Mouse (Mus musculus): ENCODE measurements around the gene Steap3.
"Not testable (repeated sequence)": the region's sequence is repeated elsewhere in the genome, so short reads cannot be mapped to it uniquely, and the experiment has no call there.

The Steap3 gene

DNA sequence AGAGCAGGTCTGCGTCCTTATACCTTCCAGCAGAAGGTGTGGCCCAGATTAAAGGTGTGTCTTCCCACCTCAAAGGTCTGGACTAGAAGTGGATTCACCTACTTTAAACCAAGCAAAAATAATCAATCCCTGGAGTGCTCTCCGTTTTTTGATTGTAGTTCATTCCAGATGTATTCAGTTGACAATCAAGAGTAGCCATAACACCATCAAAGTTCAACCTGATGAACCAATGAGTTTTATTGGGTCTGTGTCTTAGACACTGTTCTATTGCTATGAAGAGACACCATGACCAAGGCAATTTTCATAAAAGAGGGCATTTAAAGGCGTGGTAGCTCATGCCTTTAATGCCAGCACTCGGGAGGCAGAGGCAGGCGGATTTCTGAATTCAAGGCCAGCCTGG, at the start of gene Steap3:
Steap3 (minus strand) TSS at position 101 of the 400 bp plus-strand sequence.
- DNase-seq (ENCODE audit: low spot score) = no peak

DNA sequence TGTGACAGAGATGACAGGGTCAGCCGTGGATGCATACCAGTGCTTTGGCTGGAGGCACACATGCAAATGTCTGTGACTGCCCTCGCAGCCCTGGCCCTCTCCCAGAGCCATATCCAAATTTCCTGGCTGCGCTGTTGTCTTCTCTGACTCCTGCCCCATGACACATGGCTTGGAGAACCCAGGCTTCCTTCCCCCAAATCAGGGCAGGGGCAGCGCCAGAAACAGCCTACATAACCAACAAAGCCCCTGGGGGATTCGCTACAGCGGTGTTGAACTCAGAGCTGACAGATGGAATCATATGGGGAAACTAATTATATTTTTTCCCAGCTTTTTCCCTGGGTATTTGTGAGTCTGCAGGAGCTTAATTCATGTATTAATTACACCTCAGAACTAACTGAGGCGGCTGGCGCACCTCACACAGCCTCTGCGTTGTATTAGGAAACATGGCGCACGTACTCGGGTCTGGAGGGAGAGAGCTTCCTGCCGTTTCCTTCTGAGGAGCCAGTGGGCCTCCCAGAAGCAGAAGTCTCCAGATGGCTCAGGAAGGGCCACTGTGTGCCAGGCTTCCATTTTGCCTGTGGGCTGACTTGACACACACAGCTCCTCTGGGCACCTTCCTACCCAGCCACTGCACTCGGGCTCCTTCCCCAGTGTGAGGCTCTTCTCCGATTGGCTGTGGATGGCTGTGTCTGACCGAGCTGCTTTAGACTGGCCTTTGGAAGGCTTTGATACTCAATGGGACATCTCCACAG, 48.9 kb upstream of the Steap3 start:
- DNase-seq (ENCODE audit: low spot score) = no peak

DNA sequence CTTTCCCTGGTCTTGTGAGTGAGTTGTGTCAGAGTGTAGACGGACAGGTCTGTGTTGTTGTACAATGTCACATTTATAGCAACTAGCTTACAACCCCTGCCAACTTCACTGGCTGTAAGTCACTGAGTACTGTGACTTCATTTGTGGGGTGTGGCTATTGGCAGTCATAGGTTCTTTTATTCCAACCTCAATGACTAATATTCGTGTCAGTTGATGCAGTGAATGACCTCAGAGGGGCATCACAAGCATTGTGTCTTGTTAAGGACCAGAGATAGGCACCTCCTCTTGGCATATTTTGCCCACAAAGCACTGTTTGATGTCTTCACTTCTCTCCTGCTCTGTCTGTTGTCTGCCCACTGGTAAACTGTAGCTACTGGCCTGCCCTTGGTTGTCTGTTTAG, 33.3 kb upstream of the Steap3 start:
- DNase-seq (ENCODE audit: low spot score) = no peak

DNA sequence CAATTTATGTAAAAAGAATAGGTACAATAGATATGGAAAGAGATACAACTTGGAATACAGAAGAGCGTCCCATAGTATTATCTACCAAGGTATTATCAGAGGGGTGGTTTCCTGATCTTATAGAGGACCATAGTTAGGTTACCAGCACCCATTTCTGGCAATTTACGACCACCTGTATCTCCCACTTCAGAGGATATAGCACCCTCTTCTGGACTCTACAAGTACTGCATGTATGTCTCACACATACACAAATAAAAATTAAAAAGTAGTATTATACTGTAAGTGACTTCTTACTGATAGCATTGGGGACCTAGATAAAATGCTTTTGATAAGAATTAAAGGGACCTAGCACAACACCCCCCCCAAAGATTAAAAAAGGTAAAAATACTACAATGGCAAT, 24.4 kb upstream of the Steap3 start:
- no peak for DNase-seq (ENCODE audit: low spot score)

DNA sequence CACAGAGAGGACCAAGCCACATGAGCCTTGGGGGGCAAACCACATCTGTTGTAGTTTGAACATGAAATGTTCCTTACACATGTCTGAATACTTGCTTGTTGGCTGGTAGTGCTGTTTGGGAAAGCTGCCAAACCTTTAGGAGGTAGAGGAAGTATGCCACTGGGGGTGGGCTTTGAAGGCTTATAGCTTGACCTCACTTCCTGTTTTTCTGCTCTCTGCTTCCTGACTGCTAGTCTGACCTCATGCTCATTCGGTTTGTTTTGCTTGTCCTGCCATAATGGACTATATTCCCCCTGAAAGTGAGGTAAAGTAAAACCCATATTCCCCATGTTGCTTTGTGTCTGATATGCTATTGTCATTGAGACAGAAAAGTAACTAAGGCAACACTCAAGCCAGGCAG, 21.3 kb upstream of the Steap3 start:
- no peak for DNase-seq (ENCODE audit: low spot score)

DNA sequence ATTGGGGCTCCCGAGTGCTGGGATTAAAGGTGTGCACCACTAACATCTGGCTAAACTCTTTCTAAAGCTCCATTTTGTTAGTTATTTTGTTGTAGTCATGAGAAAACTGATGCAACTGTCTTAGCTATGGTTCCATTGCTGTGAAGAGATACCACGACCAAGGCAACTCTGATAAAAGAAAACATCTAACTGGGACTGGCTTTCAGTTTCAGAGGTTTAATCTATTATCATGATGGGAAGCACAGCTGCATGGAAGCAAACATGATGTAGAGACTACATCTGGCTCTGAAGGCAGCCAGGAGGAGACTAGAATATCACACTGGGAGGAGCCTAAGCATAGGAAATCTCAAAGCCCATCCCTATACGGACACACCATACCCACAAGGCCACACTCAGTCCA, 19.2 kb upstream of the Steap3 start:
- no peak for DNase-seq (ENCODE audit: low spot score)

DNA sequence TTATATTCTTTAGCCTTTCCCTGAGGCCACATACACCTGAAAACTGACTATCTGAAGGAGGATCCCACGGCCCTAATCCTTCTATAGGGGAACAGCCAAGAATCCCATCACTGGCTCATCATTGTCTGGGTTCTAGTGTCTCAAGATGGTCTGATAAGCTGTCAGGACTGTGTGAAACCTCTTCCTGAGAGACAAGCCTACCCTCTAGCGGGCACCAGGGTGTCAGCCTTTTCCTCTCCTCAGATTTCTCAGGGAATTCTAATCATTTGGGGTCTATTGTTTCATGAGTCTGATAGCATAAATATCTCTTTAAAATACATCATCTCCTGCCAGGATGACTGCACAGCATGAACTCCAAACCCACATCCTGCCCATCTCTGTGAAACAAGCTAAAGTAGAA, 17.3 kb upstream of the Steap3 start:
- no peak for DNase-seq (ENCODE audit: low spot score)

DNA sequence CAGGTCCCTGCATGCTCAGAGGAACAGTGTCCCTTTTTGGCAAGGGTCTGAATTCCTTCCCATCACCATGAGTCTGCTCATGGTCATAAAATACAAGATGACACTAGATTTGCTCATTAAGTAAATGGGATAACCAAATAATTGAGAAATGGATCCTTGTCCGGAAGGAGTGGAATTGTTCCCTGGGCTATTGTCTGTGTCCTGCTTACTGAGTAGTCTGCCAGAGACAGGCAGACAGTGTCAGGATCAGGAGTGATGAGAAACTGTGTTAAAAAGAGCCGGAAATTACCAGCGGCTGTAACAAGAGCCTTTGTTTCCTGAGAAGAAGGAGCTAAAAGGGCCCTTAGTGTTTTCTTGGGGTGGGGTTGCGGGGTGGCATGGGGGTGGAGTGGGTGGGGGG, 15.2 kb upstream of the Steap3 start:
- no peak for DNase-seq (ENCODE audit: low spot score)

DNA sequence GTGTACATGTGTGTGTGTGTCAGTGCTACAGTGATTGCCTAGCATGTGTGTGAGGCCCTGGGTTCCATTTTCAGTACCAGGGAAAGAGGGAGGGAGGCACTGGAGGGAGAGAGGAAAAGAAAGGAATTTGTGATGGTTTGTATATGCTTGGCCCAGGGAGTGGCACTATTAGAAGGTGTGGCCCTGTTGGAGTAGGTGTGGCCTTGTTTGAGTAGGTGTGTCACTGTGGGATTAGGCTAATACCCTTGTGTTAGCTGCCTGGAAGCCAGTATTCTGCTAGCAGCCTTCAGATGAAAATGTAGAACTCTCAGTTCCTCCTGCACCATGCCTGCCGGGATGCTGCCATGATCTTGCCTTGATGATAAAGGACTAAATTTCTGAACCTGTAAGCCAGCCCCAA, 3.6 kb upstream of the Steap3 start:
- not testable (repeated sequence) for DNase-seq (ENCODE audit: low spot score)

DNA sequence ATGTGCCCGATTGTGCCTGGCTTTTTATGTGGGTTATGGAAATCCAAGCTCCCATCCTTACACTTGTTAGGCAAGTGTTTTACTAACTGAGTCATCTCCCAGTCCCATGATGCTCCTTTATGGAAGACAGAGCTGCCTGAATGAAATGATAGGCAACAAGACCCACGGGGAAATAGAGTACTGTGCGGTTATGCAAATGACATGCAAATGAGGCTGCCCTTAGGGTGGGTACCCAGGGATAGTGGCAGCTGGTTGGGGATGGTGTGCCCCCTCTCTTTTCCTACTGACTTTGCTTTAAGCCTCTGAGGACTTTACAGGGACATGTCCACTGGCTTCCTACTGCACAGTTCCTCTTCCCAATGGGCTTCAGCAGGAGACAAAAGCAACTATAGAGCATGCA, 2.7 kb upstream of the Steap3 start:
- no peak for DNase-seq (ENCODE audit: low spot score)

DNA sequence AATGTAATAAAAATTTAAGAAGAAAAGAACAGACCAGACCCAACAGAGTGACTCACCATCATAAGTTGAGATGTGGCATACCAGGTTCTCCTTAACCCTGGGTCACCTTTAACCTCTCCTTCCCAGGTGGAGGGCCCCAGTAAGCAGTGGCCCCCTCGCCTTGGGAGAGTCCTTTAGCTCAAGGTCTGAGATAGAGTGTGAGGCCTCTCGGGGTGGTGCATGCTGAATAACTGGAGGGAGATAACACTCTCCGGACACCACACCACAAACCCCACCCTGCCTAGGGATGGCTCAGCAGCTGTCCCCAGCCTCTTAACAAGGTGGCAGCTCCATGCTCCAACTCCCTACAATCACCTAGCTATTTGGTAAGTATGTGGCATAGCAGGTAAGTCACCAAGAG, 1.6 kb downstream of the Steap3 start:
- DNase-seq (ENCODE audit: low spot score) = no peak

DNA sequence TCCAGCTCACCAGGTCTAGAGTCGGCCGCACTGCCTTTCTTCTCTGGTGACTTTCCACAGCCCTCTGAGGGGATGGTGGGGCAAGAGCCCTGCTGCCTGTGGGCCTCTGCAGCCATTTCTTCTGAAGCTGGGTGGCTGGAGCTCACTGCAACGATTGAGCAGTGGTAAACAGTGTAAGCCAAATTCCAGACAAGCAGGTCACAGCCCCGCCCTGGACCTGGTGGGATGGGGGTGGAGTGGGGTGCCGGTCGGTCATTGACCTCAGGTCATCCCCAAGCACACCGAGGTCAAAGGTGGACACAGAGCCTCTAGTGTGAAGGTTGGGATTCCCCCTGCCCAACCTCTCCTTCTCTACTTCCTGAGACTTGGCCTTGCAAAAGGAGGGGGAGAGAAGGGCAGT, 2.4 kb downstream of the Steap3 start:
- no peak for DNase-seq (ENCODE audit: low spot score)

DNA sequence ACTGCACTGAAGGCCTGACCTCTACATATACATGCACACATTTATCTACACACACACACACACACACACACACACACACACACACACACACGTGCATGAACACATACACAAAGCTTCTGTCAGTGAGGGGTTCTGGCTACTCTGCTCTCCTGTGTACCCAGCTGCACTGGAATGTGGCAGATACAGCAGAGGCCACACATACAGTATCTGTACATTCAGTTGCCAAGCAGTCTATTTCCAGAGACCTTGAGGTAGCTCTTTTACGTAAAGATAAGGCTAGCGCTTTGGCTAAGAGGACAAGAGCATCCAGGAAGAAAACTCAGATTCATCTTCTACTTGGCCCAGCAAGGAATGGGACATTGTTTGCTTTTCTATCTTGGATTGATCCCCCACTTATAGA, 4.9 kb downstream of the Steap3 start:
- DNase-seq (ENCODE audit: low spot score) = no peak

DNA sequence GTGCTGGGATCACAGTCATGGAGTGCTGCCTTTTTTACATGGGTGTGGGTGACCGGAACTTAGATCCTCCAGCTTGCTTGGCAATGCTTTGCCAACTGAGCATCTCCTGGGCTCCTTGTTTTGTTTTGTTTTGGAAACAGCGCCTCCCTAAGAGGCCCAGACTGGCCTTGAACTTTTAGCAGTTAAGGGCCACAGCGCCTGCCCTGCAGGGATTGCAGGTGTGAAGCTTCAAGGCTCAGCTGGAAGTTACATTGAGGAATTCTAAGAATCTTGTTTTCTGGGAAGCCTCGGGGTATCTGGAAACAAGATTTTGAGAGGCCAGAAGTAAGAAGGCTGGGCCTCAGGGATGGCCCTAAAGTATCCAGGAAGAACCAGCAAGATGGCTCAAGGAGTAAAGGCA, 6.0 kb downstream of the Steap3 start:
- no peak for DNase-seq (ENCODE audit: low spot score)

DNA sequence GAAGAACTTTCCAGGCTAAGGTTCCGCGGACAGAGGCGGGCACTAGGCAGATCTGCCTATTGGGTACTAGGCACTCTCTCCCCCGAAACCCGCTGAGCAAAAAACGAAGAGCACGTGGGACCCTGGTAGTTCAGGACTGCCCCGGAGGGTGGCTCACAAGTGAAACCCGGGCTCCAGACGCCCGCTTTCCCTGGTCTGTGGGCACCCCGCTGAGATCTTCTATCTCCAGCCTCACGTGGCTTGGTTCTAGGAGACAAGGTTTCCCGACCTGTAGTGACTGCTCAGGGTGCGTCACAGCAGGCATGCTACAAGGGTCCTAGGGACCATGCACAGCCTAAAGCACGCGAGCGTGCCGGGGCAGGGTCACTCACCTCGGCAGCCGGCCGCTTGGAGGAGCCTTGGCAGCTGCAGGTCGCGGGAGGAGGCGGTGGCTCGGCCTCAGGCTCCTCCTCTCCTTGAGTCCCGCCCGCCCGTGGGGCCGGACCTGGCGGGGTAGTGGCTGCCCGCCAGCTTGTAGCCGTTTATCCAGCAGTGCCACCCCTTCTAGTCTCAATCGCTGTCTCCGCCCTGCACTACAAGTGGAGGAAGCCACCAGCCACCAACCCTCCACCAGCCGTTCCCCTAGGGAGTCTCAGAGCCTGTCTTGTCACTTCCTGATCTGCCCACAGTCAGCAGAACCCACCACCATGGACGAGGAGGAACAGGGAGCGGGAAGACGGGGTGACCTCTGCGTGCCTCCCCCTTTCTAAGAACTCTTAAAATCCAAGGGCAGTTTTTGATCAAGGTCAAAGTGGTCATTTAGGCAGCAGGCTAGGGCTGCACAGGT, 7.4 kb downstream of the Steap3 start:
- peak; percentile 81 for DNase-seq (ENCODE audit: low spot score)

DNA sequence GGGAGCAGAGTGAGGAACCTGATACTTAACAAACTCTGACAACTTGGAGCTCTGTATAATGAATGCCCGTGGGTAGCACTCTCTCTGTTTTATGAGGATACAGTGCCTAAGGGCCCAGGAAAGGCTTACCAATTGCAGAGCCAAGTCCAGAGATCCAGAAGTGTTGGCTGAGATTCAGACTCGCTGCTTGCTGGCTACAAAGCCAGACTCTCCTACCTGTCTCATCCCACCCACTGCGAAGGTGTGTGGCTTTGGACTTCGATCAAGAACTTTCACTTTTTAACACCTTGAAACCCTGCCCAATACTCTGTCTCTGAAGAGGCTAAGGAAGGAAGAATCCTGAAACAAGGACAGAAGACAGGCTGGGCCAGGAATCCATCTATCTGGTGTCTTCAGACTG, 9.3 kb downstream of the Steap3 start:
- DNase-seq (ENCODE audit: low spot score) = no peak

DNA sequence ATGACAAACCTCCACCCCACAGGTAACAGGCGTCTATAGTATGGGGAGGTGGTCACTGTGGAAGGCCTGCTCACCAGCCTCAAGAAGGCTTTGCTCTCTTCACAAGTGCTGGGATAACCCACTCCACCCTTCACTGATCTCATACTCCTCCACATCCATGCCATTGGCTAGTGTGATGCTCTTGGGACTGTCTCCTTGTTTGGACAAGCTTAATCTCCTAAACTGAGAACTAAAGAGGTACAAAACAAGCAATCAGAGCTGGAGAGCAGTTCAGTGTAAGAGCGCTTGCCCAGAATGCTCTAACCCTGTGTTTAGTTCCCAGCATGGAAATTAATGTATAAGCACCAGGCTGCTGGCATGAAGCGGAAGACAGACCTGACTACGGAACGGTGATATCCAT, 11.3 kb downstream of the Steap3 start:
- DNase-seq (ENCODE audit: low spot score) = no peak

DNA sequence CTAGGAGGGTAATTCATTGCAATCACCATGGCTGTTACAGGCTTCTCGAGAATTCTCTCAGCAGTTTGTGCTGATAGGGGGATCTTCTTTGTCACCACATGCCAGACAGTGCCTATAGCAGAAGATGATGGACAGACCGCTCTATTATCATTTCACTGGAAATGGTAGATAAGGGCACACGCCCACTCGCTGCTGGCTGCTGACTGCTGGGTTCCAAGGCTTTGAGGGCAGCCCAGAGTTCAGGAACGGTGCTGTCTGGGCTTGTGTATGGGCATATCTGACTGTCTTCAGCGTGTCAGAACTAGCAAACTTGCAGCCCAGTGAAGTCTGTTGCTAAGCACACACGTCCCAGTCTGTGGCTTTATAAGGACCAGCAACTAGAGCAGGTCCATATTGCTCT, 13.3 kb downstream of the Steap3 start:
- no peak for DNase-seq (ENCODE audit: low spot score)

DNA sequence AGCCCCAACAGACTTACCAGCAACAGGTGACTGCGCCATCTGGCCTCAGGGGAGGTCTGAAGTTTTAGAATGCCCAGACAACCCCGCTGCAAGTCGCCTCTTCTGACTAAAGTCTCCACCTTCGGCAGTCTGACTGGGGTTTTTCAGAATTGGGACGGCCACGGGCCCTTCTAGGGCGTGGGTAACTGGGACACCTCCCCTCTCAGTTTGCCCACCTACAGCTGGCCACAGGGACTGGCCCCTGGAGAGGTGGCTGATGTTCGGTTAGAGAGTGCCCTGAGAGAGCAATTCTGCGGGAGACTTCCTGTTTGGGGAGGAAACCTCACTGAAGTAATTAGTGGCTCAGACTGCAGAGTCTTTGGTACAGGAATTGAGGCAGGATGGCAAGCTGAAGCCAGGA, 13.8 kb downstream of the Steap3 start:
- no peak for DNase-seq (ENCODE audit: low spot score)

DNA sequence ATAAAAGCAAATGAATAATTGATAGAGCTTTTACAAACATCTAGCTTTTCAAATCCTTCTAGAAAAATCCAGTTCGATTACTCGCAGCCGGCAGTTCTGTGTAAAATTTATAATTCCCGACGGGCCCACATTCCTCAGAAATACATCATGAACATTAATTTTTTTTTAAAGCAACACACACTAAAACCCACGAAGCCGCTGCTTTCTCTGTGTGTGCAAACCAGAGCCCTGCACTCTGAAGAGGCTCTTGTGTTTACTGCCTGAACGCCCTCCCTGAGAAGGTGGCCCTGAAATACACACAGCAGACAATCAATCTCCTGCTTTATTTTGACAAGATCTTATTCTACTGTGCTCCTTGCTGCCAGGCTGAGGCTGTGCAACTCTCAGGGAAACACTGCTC, 14.3 kb downstream of the Steap3 start:
- DNase-seq (ENCODE audit: low spot score) = no peak

DNA sequence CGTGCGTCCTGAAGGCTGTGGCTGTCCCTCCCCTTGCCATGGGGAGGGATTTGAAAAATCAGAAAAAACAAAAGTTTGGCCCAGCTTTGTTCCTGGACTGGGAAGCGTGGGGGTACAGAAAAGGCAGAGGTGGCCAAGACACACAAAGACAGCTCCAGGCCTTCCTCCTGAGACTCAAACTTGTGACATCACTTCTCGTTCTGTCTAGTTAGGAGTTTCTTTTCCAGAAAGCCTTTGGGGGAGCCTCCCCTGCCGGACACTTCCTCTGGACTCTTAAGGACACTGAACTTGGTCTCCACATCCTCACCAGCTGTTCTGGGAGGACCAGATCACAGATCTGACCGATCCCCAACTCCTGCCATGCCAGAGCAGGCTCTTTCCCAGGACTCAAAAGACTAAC, 18.8 kb downstream of the Steap3 start:
- DNase-seq (ENCODE audit: low spot score) = peak; percentile 22

DNA sequence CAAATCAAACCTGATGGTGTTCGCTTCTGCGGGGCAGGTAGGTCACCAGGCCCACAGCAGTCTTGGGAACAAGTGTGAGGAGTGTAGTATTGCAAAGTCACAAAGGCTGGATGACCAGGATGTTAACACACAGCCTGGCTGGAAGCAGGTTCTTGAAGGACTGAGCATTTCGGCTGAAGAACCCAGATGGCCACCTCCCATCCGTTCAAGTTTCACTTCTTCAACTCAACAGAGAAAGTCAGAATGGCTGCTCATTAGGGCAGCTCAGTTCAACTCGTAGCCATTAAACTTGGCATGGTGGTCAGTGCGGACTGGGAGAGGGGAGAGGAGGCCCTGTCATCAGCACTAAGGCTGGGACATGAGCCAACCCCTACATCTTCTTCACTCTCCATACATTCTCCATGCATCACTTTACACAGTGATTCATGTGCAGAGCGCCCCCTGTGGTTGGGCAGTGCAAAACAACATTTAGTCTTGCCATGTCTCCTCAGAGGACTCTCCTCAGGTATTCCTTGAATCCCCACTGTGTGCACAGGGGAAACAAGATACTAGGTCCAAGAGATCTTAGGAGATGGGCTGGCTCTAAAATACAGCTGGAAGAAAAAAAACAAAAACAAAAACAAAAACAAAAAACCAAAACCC, 19.9 kb downstream of the Steap3 start:
- DNase-seq (ENCODE audit: low spot score) = no peak

DNA sequence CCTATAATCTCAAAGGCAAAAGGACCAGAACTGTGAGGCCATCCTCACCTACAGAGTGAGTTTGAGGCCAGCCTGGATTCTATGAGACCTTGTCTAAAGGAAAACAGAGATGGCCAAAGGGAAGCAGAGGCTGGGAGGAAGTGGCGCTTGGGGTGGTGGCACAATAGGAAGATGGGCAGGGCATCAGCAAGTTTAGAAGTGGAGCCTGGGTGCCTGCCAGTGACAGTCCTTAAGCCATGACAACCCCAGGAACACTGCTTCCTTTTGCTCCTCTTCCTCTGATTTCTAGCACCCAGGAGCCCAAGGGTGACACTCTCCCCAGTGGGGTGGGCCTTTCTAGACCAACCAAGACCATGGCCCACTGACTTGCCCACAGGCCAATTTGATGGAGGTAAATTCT, 21.3 kb downstream of the Steap3 start:
- DNase-seq (ENCODE audit: low spot score) = no peak

All from testis, postnatal 14 days (tissue).